Mouse (Mus musculus) lung, embryonic 14.5 days (tissue): Measurements from ENCODE around the gene Eda2r. TPM values are rescaled to one million over a fixed set of nuclear protein-coding genes. Genes with fewer than 3 reads are reported as not detected.

Source experiments
- ATAC-seq: fragments of 200-750 bp; cut with Nextera tagmentation; 2 replicates; pipeline ENCODE4 v1.8.0; 2017; ENCODE audit warnings: mild to moderate bottlenecking, moderate TSS enrichment, moderate library complexity; ENCODE audit not compliant: insufficient read depth
- DNase-seq: peaks from one replicate; pipeline ENCODE4 v3.0.0-alpha.2; 2015
- H3K27ac ChIP-seq: fragments of 300-500 bp; sonication (generic); 2 replicates; pipeline ENCODE4 v1.5.1; 2014; ENCODE audit warnings: low read depth, mild to moderate bottlenecking, moderate library complexity
- H3K27me3 ChIP-seq: fragments of 300-500 bp; sonication (generic); 2 replicates; pipeline ENCODE4 v1.6.1; 2014; ENCODE audit warnings: low read length, control low read depth; ENCODE audit not compliant: insufficient read depth
- H3K36me3 ChIP-seq: fragments of 300-500 bp; sonication (generic); 2 replicates; pipeline ENCODE4 v1.6.1; 2014; ENCODE audit warnings: control low read depth; ENCODE audit not compliant: insufficient read depth
- H3K4me1 ChIP-seq: fragments of 300-500 bp; sonication (generic); 2 replicates; pipeline ENCODE4 v1.6.1; 2014; ENCODE audit warnings: antibody characterized with exemption, control low read depth; ENCODE audit not compliant: insufficient read depth
- H3K4me2 ChIP-seq: fragments of 300-500 bp; sonication (generic); 2 replicates; pipeline ENCODE4 v1.6.1; 2014; ENCODE audit warnings: mild to moderate bottlenecking
- H3K4me3 ChIP-seq: fragments of 300-500 bp; sonication (generic); 2 replicates; pipeline ENCODE4 v1.5.1; 2014; ENCODE audit warnings: low read depth, low read length
- H3K9ac ChIP-seq: fragments of 300-500 bp; sonication (generic); 2 replicates; pipeline ENCODE4 v1.6.1; 2014
- H3K9me3 ChIP-seq: fragments of 300-500 bp; sonication (generic); 2 replicates; pipeline ENCODE4 v1.6.1; 2016; ENCODE audit warnings: low read depth, low read length, control low read depth
- CTCF ChIP-seq: IDR thresholded peaks from 2 replicates; pipeline ENCODE4 v1.5.1; 2016; ENCODE audit warnings: antibody characterized with exemption, low read depth
- WGBS: fragments of 180-500 bp; shearing (Covaris S2); extraction: QIAGEN DNeasy Blood & Tissue Kit; methylation state at CpG from one replicate; pipeline ENCODE4 v1.1.7; 2014; 5-methylcytosine and 5-hydroxymethylcytosine counted together
- polyA plus RNA-seq: library from polyadenylated mRNA; unstranded; fragments of >200 nt; fragmentation: Nextera tagmentation; extraction: Ambion mirVana; gene quantifications from 2 replicates; pipeline ENCODE4 v1.2.1, GENCODE M21; 2014

Gene Eda2r
- polyA plus RNA-seq, 1 experiment from 2014 or later = 1.4 TPM

GRCm38 (mm10) chrX:97360919-97361318 lies 16.1 kb downstream of the Eda2r start:
- Histone ChIP-seq H3K4me3 (no peak overlapping the region), H3K36me3 (no peaks in the 10 kb centered on the region), H3K4me2 (no peak overlapping the region), H3K9ac (no peak overlapping the region), H3K4me1 (no peaks in the 10 kb centered on the region), H3K9me3 (no peaks in the 10 kb centered on the region), H3K27me3 (no peaks in the 10 kb centered on the region), H3K27ac (no peak overlapping the region)
- TF ChIP-seq CTCF = no peak
- DNase-seq (no peak), ATAC-seq (no peak)
- 60% methylated on average over 2 of the region's 2 CpGs for WGBS

- H3K36me3 ChIP-seq = no peaks in the 10 kb centered on the region
- no peaks in the 10 kb centered on the region for H3K9me3 ChIP-seq
- H3K27me3 ChIP-seq = no peaks in the 10 kb centered on the region
- no peak overlapping the region for H3K27ac ChIP-seq
- no peak overlapping the region for H3K4me2 ChIP-seq
- no peak for TF ChIP-seq CTCF
- no peak for DNase-seq
- no peak for ATAC-seq
- no peak overlapping the region for H3K4me3 ChIP-seq
- no peaks in the 10 kb centered on the region for H3K4me1 ChIP-seq
- no peak overlapping the region for H3K9ac ChIP-seq
Measured at GRCm38 (mm10) chrX:97327891-97328290, 49.1 kb downstream of the Eda2r start.
